Mouse (Mus musculus) skeletal muscle tissue, adult 2 months (tissue): ENCODE results near the gene Acsl3.

Experiments
- DNase-seq: peaks from one replicate; pipeline ENCODE4 v3.0.0-alpha.2; 2012; ENCODE audit warnings: low read depth, low spot score

Acsl3 gene

GRCm38 (mm10) chr1:78657671-78658440 lies at the start of gene Acsl3, which contains the start of gene Utp14b:
Acsl3 (plus strand) TSS chr1:78657825.
Utp14b (plus strand) TSS chr1:78658038.
- DNase-seq = peak; percentile 93

- no peak for DNase-seq
Measured at GRCm38 (mm10) chr1:78609134-78609907, 48.3 kb upstream of the Acsl3 start.

GRCm38 (mm10) chr1:78611039-78611438 lies 46.6 kb upstream of the Acsl3 start:
- peak; percentile 84 for DNase-seq

- DNase-seq = peak; percentile 57
Measured at GRCm38 (mm10) chr1:78612959-78613358, 44.7 kb upstream of the Acsl3 start.

- no peak for DNase-seq
Measured at GRCm38 (mm10) chr1:78624352-78624751, 33.3 kb upstream of the Acsl3 start.

- no peak for DNase-seq
Measured at GRCm38 (mm10) chr1:78634486-78634885, 23.1 kb upstream of the Acsl3 start.

- no peak for DNase-seq
Measured at GRCm38 (mm10) chr1:78640871-78641270, 16.8 kb upstream of the Acsl3 start.

- DNase-seq = no peak
Measured at GRCm38 (mm10) chr1:78641791-78642190, 15.8 kb upstream of the Acsl3 start.

GRCm38 (mm10) chr1:78642197-78642596 lies 15.4 kb upstream of the Acsl3 start:
- peak; percentile 32 for DNase-seq

GRCm38 (mm10) chr1:78647317-78647885 lies 10.2 kb upstream of the Acsl3 start:
- no peak for DNase-seq

GRCm38 (mm10) chr1:78649269-78650061 lies 8.2 kb upstream of the Acsl3 start:
- DNase-seq = no peak

- DNase-seq = no peak
Measured at GRCm38 (mm10) chr1:78656472-78656871, 1.2 kb upstream of the Acsl3 start.

GRCm38 (mm10) chr1:78657021-78657629 lies 500 bp upstream of the Acsl3 start:
- no peak for DNase-seq

GRCm38 (mm10) chr1:78658441-78659269 lies 1.0 kb downstream of the Acsl3 start:
- no peak for DNase-seq

GRCm38 (mm10) chr1:78659270-78659823 lies 1.7 kb downstream of the Acsl3 start:
- no peak for DNase-seq

GRCm38 (mm10) chr1:78664326-78664725 lies 6.7 kb downstream of the Acsl3 start:
- DNase-seq = no peak

GRCm38 (mm10) chr1:78665954-78666499 lies 8.4 kb downstream of the Acsl3 start:
- DNase-seq = no peak

- no peak for DNase-seq
Measured at GRCm38 (mm10) chr1:78666585-78666984, 9.0 kb downstream of the Acsl3 start.

GRCm38 (mm10) chr1:78682291-78682690 lies 24.7 kb downstream of the Acsl3 start:
- no peak for DNase-seq

- DNase-seq = no peak
Measured at GRCm38 (mm10) chr1:78684128-78684527, 26.5 kb downstream of the Acsl3 start.
